Mouse (Mus musculus) limb, embryonic 10.5 days (tissue): ENCODE measurements around the gene 4930579F01Rik. TPM values are rescaled to one million over a fixed set of nuclear protein-coding genes. Genes with fewer than 3 reads are reported as not detected.
"Not testable (repeated sequence)": the region's sequence is repeated elsewhere in the genome, so short reads cannot be mapped to it uniquely, and the experiment has no call there.

Experiments used
- DNase-seq: peaks from one replicate; pipeline ENCODE4 v3.0.0-alpha.2; 2017; ENCODE audit warnings: low spot score
- H3K27ac ChIP-seq: fragments of 300-500 bp; sonication (generic); 2 replicates; pipeline ENCODE4 v1.5.1; 2016; ENCODE audit warnings: mild to moderate bottlenecking
- H3K27me3 ChIP-seq: fragments of 300-500 bp; sonication (generic); 2 replicates; pipeline ENCODE4 v1.6.1; 2016; ENCODE audit warnings: low read depth, mild to moderate bottlenecking; ENCODE audit not compliant: poor library complexity, severe bottlenecking
- H3K36me3 ChIP-seq: fragments of 300-500 bp; sonication (generic); 2 replicates; pipeline ENCODE4 v1.6.1; 2016; ENCODE audit warnings: mild to moderate bottlenecking, moderate library complexity
- H3K4me1 ChIP-seq: fragments of 300-500 bp; sonication (generic); 2 replicates; pipeline ENCODE4 v1.6.1; 2016
- H3K4me3 ChIP-seq: fragments of 300-500 bp; sonication (generic); 2 replicates; pipeline ENCODE4 v1.5.1; 2016; ENCODE audit warnings: mild to moderate bottlenecking, moderate library complexity
- H3K9me3 ChIP-seq: fragments of 300-500 bp; sonication (generic); replicated peaks from 2 replicates; pipeline ENCODE4 v1.6.1; 2016; ENCODE audit warnings: mild to moderate bottlenecking
- WGBS: fragments of 180-500 bp; shearing (Covaris S2); methylation state at CpG from one replicate; pipeline ENCODE4 v1.1.7; 2016; 5-methylcytosine and 5-hydroxymethylcytosine counted together
- polyA plus RNA-seq: library from polyadenylated mRNA; unstranded; fragments of >200 nt; fragmentation: Nextera tagmentation; extraction: Ambion mirVana; gene quantifications from 2 replicates; pipeline ENCODE4 v1.2.1, GENCODE M21; 2016

The 4930579F01Rik gene
- polyA plus RNA-seq, 1 experiment from 2014 or later = not detected

- H3K27ac ChIP-seq, H3K4me1 ChIP-seq, H3K27me3 ChIP-seq, H3K4me3 ChIP-seq, H3K36me3 ChIP-seq, H3K9me3 ChIP-seq, DNase-seq: not testable (repeated sequence)
- WGBS = 94% methylated on average over 13 of the region's 13 CpGs
Observed at GRCm38 (mm10) chr3:138138146-138138545, 55.5 kb downstream of the 4930579F01Rik start.

GRCm38 (mm10) chr3:138134528-138134927 is 59.1 kb downstream of the 4930579F01Rik start:
- Histone ChIP-seq H3K36me3 (0 out of 2 replicates have a peak, but pooled peaks cover 3% of the 10 kb centered on the region), H3K4me1 (no peaks in the 10 kb centered on the region), H3K4me3 (no peak overlapping the region), H3K9me3 (no peaks in the 10 kb centered on the region), H3K27ac (no peak overlapping the region), H3K27me3 (no peaks in the 10 kb centered on the region)
- DNase-seq = no peak
- 79% methylated on average over 1 of the region's 1 CpGs for WGBS

- Histone ChIP-seq H3K36me3 (0 out of 2 replicates have a peak, but pooled peaks cover 3% of the 10 kb centered on the region), H3K4me3 (no peak overlapping the region), H3K4me1 (no peaks in the 10 kb centered on the region), H3K27ac (no peak overlapping the region), H3K27me3 (no peaks in the 10 kb centered on the region), H3K9me3 (no peaks in the 10 kb centered on the region)
- DNase-seq = no peak
- 89% methylated on average over 11 of the region's 11 CpGs for WGBS
Observed at GRCm38 (mm10) chr3:138133916-138134315, 59.7 kb downstream of the 4930579F01Rik start.

- Histone ChIP-seq H3K9me3 (no peaks in the 10 kb centered on the region), H3K27ac (no peak overlapping the region), H3K4me1 (no peaks in the 10 kb centered on the region), H3K36me3 (0 out of 2 replicates have a peak, but pooled peaks cover 3% of the 10 kb centered on the region), H3K27me3 (no peaks in the 10 kb centered on the region), H3K4me3 (no peak overlapping the region)
- DNase-seq = no peak
- 92% methylated on average over 8 of the region's 8 CpGs for WGBS
Observed at GRCm38 (mm10) chr3:138133463-138133862, 60.2 kb downstream of the 4930579F01Rik start.

- Histone ChIP-seq H3K9me3 (no peaks in the 10 kb centered on the region), H3K4me3 (no peak overlapping the region), H3K27ac (no peak overlapping the region), H3K36me3 (no peaks in the 10 kb centered on the region), H3K4me1 (no peaks in the 10 kb centered on the region), H3K27me3 (no peaks in the 10 kb centered on the region)
- 70% methylated on average over 9 of the region's 9 CpGs for WGBS
- DNase-seq = no peak
Observed at GRCm38 (mm10) chr3:138131168-138131567, 62.5 kb downstream of the 4930579F01Rik start.

- 75% methylated on average over 1 of the region's 1 CpGs for WGBS
- H3K27ac ChIP-seq = no peak overlapping the region
Observed at GRCm38 (mm10) chr3:138130692-138131091, 62.9 kb downstream of the 4930579F01Rik start.

GRCm38 (mm10) chr3:138129110-138129509 is 64.5 kb downstream of the 4930579F01Rik start:
- no peaks in the 10 kb centered on the region for H3K9me3 ChIP-seq
- no peak for DNase-seq
- WGBS = 94% methylated on average over 6 of the region's 6 CpGs
- H3K27me3 ChIP-seq = no peaks in the 10 kb centered on the region
- H3K4me3 ChIP-seq = no peak overlapping the region
- H3K27ac ChIP-seq = no peak overlapping the region
- H3K4me1 ChIP-seq = no peaks in the 10 kb centered on the region
- H3K36me3 ChIP-seq = no peaks in the 10 kb centered on the region

More at GRCm38 (mm10) chr3:138130692-138131091, 62.9 kb downstream of the 4930579F01Rik start:
- Histone ChIP-seq H3K4me3 (no peak overlapping the region), H3K4me1 (no peaks in the 10 kb centered on the region), H3K36me3 (no peaks in the 10 kb centered on the region), H3K9me3 (no peaks in the 10 kb centered on the region), H3K27me3 (no peaks in the 10 kb centered on the region)
- DNase-seq = no peak

GRCm38 (mm10) chr3:138123842-138124241 is 69.8 kb downstream of the 4930579F01Rik start:
- Histone ChIP-seq H3K27ac (no peak overlapping the region), H3K27me3 (no peaks in the 10 kb centered on the region), H3K4me1 (no peaks in the 10 kb centered on the region), H3K36me3 (no peaks in the 10 kb centered on the region), H3K9me3 (no peaks in the 10 kb centered on the region), H3K4me3 (no peak overlapping the region)
- 77% methylated on average over 10 of the region's 10 CpGs for WGBS
- DNase-seq = no peak

- Histone ChIP-seq H3K4me3 (no peak overlapping the region), H3K9me3 (no peaks in the 10 kb centered on the region), H3K4me1 (no peaks in the 10 kb centered on the region), H3K27me3 (no peaks in the 10 kb centered on the region), H3K36me3 (no peaks in the 10 kb centered on the region), H3K27ac (no peak overlapping the region)
- DNase-seq = no peak
- 91% methylated on average over 2 of the region's 2 CpGs for WGBS
Observed at GRCm38 (mm10) chr3:138121461-138121860, 72.2 kb downstream of the 4930579F01Rik start.

GRCm38 (mm10) chr3:138119444-138120105 is 74.0 kb downstream of the 4930579F01Rik start:
- Histone ChIP-seq H3K4me3 (no peak overlapping the region), H3K36me3 (no peaks in the 10 kb centered on the region), H3K4me1 (no peaks in the 10 kb centered on the region; the same call in 1 of the 2 replicates), H3K27ac (no peak overlapping the region), H3K9me3 (no peaks in the 10 kb centered on the region), H3K27me3 (no peaks in the 10 kb centered on the region)
- DNase-seq = no peak
- WGBS = 92% methylated on average over 16 of the region's 16 CpGs

- WGBS = 72% methylated on average over 14 of the region's 14 CpGs
- no peaks in the 10 kb centered on the region for H3K27me3 ChIP-seq
- H3K4me3 ChIP-seq = no peak overlapping the region
- no peak overlapping the region for H3K27ac ChIP-seq
- DNase-seq = no peak
- no peaks in the 10 kb centered on the region for H3K9me3 ChIP-seq
- H3K36me3 ChIP-seq = no peaks in the 10 kb centered on the region
- peaks cover 6% of the 10 kb centered on the region for H3K4me1 ChIP-seq
Observed at GRCm38 (mm10) chr3:138118831-138119230, 74.8 kb downstream of the 4930579F01Rik start.

- H3K27ac ChIP-seq = no peak overlapping the region
- 85% methylated on average over 6 of the region's 6 CpGs for WGBS
- no peaks in the 10 kb centered on the region for H3K9me3 ChIP-seq
- H3K36me3 ChIP-seq = no peaks in the 10 kb centered on the region
- DNase-seq = no peak
- no peaks in the 10 kb centered on the region for H3K27me3 ChIP-seq
- H3K4me3 ChIP-seq = no peak overlapping the region
- peaks cover 6% of the 10 kb centered on the region for H3K4me1 ChIP-seq
Observed at GRCm38 (mm10) chr3:138118392-138118791, 75.2 kb downstream of the 4930579F01Rik start.

GRCm38 (mm10) chr3:138116871-138117270 is 76.8 kb downstream of the 4930579F01Rik start:
- no peaks in the 10 kb centered on the region for H3K9me3 ChIP-seq
- no peaks in the 10 kb centered on the region for H3K36me3 ChIP-seq
- H3K27me3 ChIP-seq = no peaks in the 10 kb centered on the region
- peaks cover 6% of the 10 kb centered on the region for H3K4me1 ChIP-seq
- no peak overlapping the region for H3K27ac ChIP-seq
- WGBS = 91% methylated on average over 4 of the region's 4 CpGs
- no peak overlapping the region for H3K4me3 ChIP-seq
- DNase-seq = no peak

GRCm38 (mm10) chr3:138114106-138114505 is 79.5 kb downstream of the 4930579F01Rik start:
- Histone ChIP-seq H3K36me3 (no peaks in the 10 kb centered on the region), H3K9me3 (no peaks in the 10 kb centered on the region), H3K4me1 (peaks cover 6% of the 10 kb centered on the region), H3K27ac (no peak overlapping the region), H3K4me3 (no peak overlapping the region), H3K27me3 (no peaks in the 10 kb centered on the region)
- WGBS = 89% methylated on average over 17 of the region's 17 CpGs
- DNase-seq = no peak
